In the genomic region with DNA sequence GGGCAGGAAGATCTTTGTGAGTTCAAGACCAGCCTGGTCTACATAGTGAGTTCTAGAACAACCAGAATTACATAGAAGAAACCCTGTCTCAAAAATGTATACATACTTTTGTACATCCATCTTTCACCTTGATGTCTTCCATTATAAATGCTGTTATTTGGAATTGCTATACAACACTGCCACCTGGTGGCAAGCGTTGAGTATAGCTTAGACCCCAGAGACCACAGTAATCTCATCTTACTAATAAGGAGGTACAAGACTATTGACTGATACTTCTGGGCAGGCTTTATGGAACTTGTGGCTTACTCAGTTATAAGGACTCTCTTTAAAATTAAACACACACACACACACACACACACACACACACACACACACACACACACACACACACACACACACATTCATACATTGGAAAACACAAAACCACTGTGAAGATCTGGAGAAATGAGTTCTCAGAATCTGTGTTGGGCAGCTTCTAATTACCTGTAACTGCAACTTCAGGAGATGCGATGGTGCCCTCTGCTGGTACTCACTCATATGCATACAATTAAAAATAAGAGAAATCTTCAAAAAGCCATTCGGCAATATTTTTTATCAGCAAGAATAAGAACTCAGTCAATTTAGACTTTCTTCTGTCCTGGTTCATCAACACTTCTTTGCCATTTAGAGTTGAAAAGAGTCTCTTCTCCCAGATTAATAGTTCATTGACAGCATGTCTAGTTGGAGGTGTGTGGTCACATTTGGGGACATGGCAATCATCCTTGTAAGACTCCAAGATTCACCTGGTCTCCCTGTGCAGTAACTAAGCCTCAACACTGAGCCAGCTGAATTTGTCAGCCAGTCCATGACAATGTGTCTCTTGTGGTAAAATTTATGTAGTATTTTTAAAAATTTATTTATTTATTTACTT, we compare ENCODE assay signal across 7 mouse cellular contexts. TPM values are rescaled to one million over a fixed set of nuclear protein-coding genes. Genes with fewer than 3 reads are reported as not detected.
DNase-seq lines count a peak whose midpoint lies in the region; ATAC-seq and TF ChIP-seq lines count a peak whose summit lies in the region.

No protein-coding gene starts in this region.

- peak; percentile 84 for DNase-seq in A20 (ENCODE audit: low read depth, low spot score)
- peak; percentile 14 for DNase-seq in G1E (ENCODE audit: low spot score)
- DNase-seq in cerebellum, adult 18-20 months, result peak; percentile 45 to 65
- DNase-seq in frontal cortex, postnatal 14 days (ENCODE audit: low spot score in 2 of 2), result peak; percentile 45 to 66
- peak; percentile 71 for DNase-seq in kidney, adult 2 months
- DNase-seq in lung, adult 18-20 months, result peak; percentile 50 to 68
- peak; percentile 80 for DNase-seq in right cerebral cortex, adult 2 months (ENCODE audit: low spot score in 2 of 2)

- H3K4me3 ChIP-seq in G1E (ENCODE audit: low read depth, low read length), result no peak overlapping the region
- H3K4me3 ChIP-seq in kidney, adult 2 months (ENCODE audit: insufficient read depth, low read depth, low read length), result no peak overlapping the region

- no peaks in the 10 kb centered on the region for H3K9me3 ChIP-seq in G1E (replicated peaks)

- H3K4me1 ChIP-seq in G1E (ENCODE audit: insufficient read depth, low read depth, low read length), result peaks cover 14% of the 10 kb centered on the region
- no peaks in the 10 kb centered on the region for H3K4me1 ChIP-seq in kidney, adult 2 months (ENCODE audit: control insufficient read depth, insufficient read depth, low read length)

- peak; percentile 29; the same call in 1 of the 2 replicates for TF ChIP-seq CTCF in G1E (IDR thresholded peaks at IDR 0.05; ENCODE audit: low read depth, low read length)
- TF ChIP-seq CTCF in kidney, adult 2 months (conservative IDR thresholded peaks at IDR 0.05; ENCODE audit: insufficient read depth, insufficient read length, low read depth, low read length), result no peak

- no peaks in the 10 kb centered on the region for H3K36me3 ChIP-seq in G1E (replicated peaks)
- no peaks in the 10 kb centered on the region for H3K36me3 ChIP-seq in kidney, adult 2 months (ENCODE audit: control insufficient read depth, insufficient read depth, low read length)

- peaks cover 34% of the 10 kb centered on the region for H3K27me3 ChIP-seq in G1E (ENCODE audit: insufficient read depth, low read length)
- H3K27me3 ChIP-seq in kidney, adult 2 months (replicated peaks; ENCODE audit: control insufficient read depth, insufficient read depth, low read length), result no peaks in the 10 kb centered on the region

- TF ChIP-seq POLR2A in kidney, adult 2 months (IDR thresholded peaks at IDR 0.05; ENCODE audit: low read depth, low read length), result no peak

- no peak for ATAC-seq in G1E (ENCODE audit: extremely low read depth, insufficient number of reproducible peaks, low FRiP score, poor library complexity, severe bottlenecking)

- H3K27ac ChIP-seq in kidney, adult 2 months (ENCODE audit: insufficient read depth, low read depth, low read length), result no peak overlapping the region

- 18% methylated on average over 3 of the region's 3 CpGs for WGBS in kidney, adult 2 months

RNA-seq across cellular contexts. Expression of a gene that starts 22.9 kb away (rescaled TPM):
- not detected in 2 replicates for total RNA-seq in G1E (2014; fragmentation: Nextera tagmentation)
- not detected in 2 replicates for total RNA-seq in G1E (2017)
- not detected in 2 replicates for polyA plus RNA-seq in G1E (2012)
- polyA plus RNA-seq in kidney, adult 2 months (2012; rRNA removed), result 7.5 and 10.2 TPM in 2 replicates

RNA-seq across cellular contexts. Expression of a gene that starts 42.2 kb away (rescaled TPM):
- total RNA-seq in G1E (2014; fragmentation: Nextera tagmentation), result not detected in 2 replicates
- total RNA-seq in G1E (2017), result 0.76 and 1.1 TPM in 2 replicates
- polyA plus RNA-seq in G1E (2012), result not detected in 2 replicates
- polyA plus RNA-seq in kidney, adult 2 months (2012; rRNA removed), result 2.8 and 3.5 TPM in 2 replicates

Comparison
In these comparisons a context has a peak if more than half of its experiments do, and no peak if none do; other contexts are left out.
1. DNase-seq: peak in every context shown above with its lines; median percentile 84 in A20; 80 in right cerebral cortex, adult 2 months; 71 in kidney, adult 2 months; 59 in lung, adult 18-20 months; 56 in frontal cortex, postnatal 14 days; 55 in cerebellum, adult 18-20 months; 14 in G1E.